Comparison of ENCODE assay signal across 13 mouse cellular contexts in genomic region chr11:70826207-70826606, GRCm38 (mm10). TPM values are rescaled to one million over a fixed set of nuclear protein-coding genes. Genes with fewer than 3 reads are reported as not detected.
A peak's percentile ranks its signal among the peaks of the same experiment; 100 is the strongest.
DNase-seq lines count a peak whose midpoint lies in the region; ATAC-seq and TF ChIP-seq lines count a peak whose summit lies in the region.
"Had no signal": no experiment of that assay in that cellular context is flagged by ENCODE, and none has a peak within 500 bp of the region (broad histone marks: within the 10 kb centered on the region; RNA-seq: fewer than 3 reads in every experiment).

No protein-coding gene starts in this region.

- no peaks in the 10 kb centered on the region for H3K4me1 ChIP-seq in liver, postnatal 0 days (ENCODE audit: insufficient read depth)
- no peaks in the 10 kb centered on the region for H3K4me1 ChIP-seq in E14TG2a.4 (replicated peaks; ENCODE audit: low read depth, low read length)
- H3K4me1 ChIP-seq: liver, embryonic 15.5 days had no signal

- H3K4me3 ChIP-seq in gastrocnemius, adult 2 months = no peak overlapping the region
- no peak overlapping the region for H3K4me3 ChIP-seq in liver, postnatal 0 days (ENCODE audit: low read depth, low read length)
- H3K4me3 ChIP-seq in E14TG2a.4 (replicated peaks; ENCODE audit: low read length) = no peak overlapping the region
- H3K4me3 ChIP-seq: heart, embryonic 10.5 days; liver, embryonic 15.5 days had no signal

- H3K27me3 ChIP-seq in liver, postnatal 0 days (ENCODE audit: insufficient read depth, low read length) = no peaks in the 10 kb centered on the region
- H3K27me3 ChIP-seq in E14TG2a.4 (ENCODE audit: insufficient read depth, low read length) = peaks cover 3% of the 10 kb centered on the region
- H3K27me3 ChIP-seq: liver, embryonic 15.5 days had no signal

- no peaks in the 10 kb centered on the region for H3K9me3 ChIP-seq in liver, postnatal 0 days (ENCODE audit: low read length)
- H3K9me3 ChIP-seq in E14TG2a.4 (ENCODE audit: low read length) = peaks cover 6% of the 10 kb centered on the region
- H3K9me3 ChIP-seq: heart, embryonic 10.5 days; liver, embryonic 15.5 days had no signal

- WGBS in liver, postnatal 0 days (ENCODE audit: insufficient replicate concordance) = 70% methylated on average over 2 of the region's 2 CpGs

- no peak overlapping the region for H3K9ac ChIP-seq in liver, postnatal 0 days (replicated peaks)
- H3K9ac ChIP-seq: liver, embryonic 15.5 days had no signal

- DNase-seq in gastrocnemius, adult 2 months = no peak
- DNase-seq in gastrocnemius, adult 18-20 months (ENCODE audit: low spot score) = no peak
- no peak for DNase-seq in liver, postnatal 0 days
- no peak for DNase-seq in liver
- no peak for DNase-seq in cerebellum, postnatal 14 days
- DNase-seq: cerebellum, adult 11 months; kidney, adult 11 months had no signal

- H3K4me2 ChIP-seq in liver, postnatal 0 days (ENCODE audit: low read depth, low read length) = no peak overlapping the region
- H3K4me2 ChIP-seq: liver, embryonic 15.5 days had no signal

- TF ChIP-seq EP300 in liver, postnatal 0 days (IDR thresholded peaks at IDR 0.05; ENCODE audit: low read depth) = no peak

- intact Hi-C loops in gastrocnemius, adult 2 months (cut with DNase I) = no loop called here

- ATAC-seq in liver, postnatal 0 days = no peak
- ATAC-seq in megakaryocyte progenitor cell, adult 5-6 weeks (replicated peaks; ENCODE audit: poor library complexity) = peak; percentile 81
- ATAC-seq in erythroblast, adult 5-6 weeks (replicated peaks; ENCODE audit: low FRiP score, poor library complexity, severe bottlenecking) = no peak

- H3K27ac ChIP-seq in gastrocnemius, adult 2 months = no peak overlapping the region
- H3K27ac ChIP-seq in liver, postnatal 0 days (ENCODE audit: low read depth) = no peak overlapping the region
- H3K27ac ChIP-seq: heart, embryonic 10.5 days; liver, embryonic 15.5 days had no signal

- no peaks in the 10 kb centered on the region for H3K36me3 ChIP-seq in liver, postnatal 0 days (replicated peaks; ENCODE audit: insufficient read depth, low read length)
- no peaks in the 10 kb centered on the region for H3K36me3 ChIP-seq in E14TG2a.4 (ENCODE audit: insufficient read depth, low read length)
- H3K36me3 ChIP-seq: heart, embryonic 10.5 days; liver, embryonic 15.5 days had no signal

- peak; percentile 27; the same call in 1 of the 2 replicates for TF ChIP-seq CTCF in gastrocnemius, adult 2 months (IDR thresholded peaks at IDR 0.05)
- peak; percentile 50 for TF ChIP-seq CTCF in liver, postnatal 0 days (IDR thresholded peaks at IDR 0.05; ENCODE audit: low read depth)
- 0 out of 2 replicates have a peak, but pooled peaks have one; percentile 8 for TF ChIP-seq CTCF in E14TG2a.4 (conservative IDR thresholded peaks at IDR 0.05; ENCODE audit: low read length)

RNA-seq across cellular contexts. Expression of gene Scimp, which starts 13.8 kb away (rescaled TPM):
- not detected for total RNA-seq in gastrocnemius, adult 2 months (2021)
- total RNA-seq in gastrocnemius, adult 18-20 months (2021) = not detected
- 2.6 and 3.0 TPM in 2 replicates for polyA plus RNA-seq in liver, postnatal 0 days (2015; fragmentation: Nextera tagmentation; extraction: Ambion mirVana)
- total RNA-seq in megakaryocyte progenitor cell, adult 5-6 weeks (2015) = 0.37 TPM in 1 of 2 replicates, not detected in the other
- total RNA-seq in megakaryocyte progenitor cell, adult 5-6 weeks (2017) = not detected in 2 replicates
- total RNA-seq in erythroblast, adult 5-6 weeks (2015; ENCODE audit: low replicate concordance) = not detected in 2 replicates
- total RNA-seq in erythroblast, adult 5-6 weeks (2017; ENCODE audit: low replicate concordance) = not detected in 2 replicates
- total RNA-seq: left cerebral cortex, postnatal 25 days had no signal
- polyA plus RNA-seq: heart, embryonic 10.5 days had no signal

RNA-seq across cellular contexts. Expression of gene Rabep1, which starts 18.4 kb away (rescaled TPM):
- 10 to 100 TPM; 37.2 to 37.8 TPM for total RNA-seq in gastrocnemius, adult 2 months (2021)
- total RNA-seq in gastrocnemius, adult 18-20 months (2021) = 10 to 100 TPM; 36.6 to 39.7 TPM
- 18.3 and 18.5 TPM in 2 replicates for polyA plus RNA-seq in liver, postnatal 0 days (2015; fragmentation: Nextera tagmentation; extraction: Ambion mirVana)
- total RNA-seq in megakaryocyte progenitor cell, adult 5-6 weeks (2015) = 19.5 and 28.2 TPM in 2 replicates
- total RNA-seq in megakaryocyte progenitor cell, adult 5-6 weeks (2017) = 30.8 and 52.6 TPM in 2 replicates
- 5.2 and 10.0 TPM in 2 replicates for total RNA-seq in erythroblast, adult 5-6 weeks (2015; ENCODE audit: low replicate concordance)
- total RNA-seq in erythroblast, adult 5-6 weeks (2017; ENCODE audit: low replicate concordance) = 10.8 and 19.2 TPM in 2 replicates
